23 mouse cellular contexts compared by ENCODE assay signal in the genomic region with DNA sequence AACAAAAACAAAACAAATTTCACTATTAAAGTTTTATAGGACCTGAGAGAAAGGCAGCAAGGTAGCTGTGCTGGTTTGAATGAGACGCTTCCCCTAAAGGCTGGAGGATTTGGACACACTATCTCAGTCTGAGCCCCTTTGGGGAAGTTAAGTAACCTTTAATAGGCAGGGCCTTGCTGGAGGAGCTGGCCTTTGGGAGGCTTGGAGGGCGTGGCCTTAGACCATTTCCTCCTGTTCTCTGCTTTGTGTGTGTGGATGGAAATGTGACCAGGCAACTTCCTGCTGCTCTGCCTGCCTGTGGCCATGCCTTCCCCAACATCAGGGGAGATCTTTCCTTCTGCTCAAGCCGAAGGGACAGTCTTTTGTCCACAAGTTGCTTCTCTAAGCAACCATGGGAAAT. TPM values are rescaled to one million over a fixed set of nuclear protein-coding genes. Genes with fewer than 3 reads are reported as not detected.
A peak's percentile ranks its signal among the peaks of the same experiment; 100 is the strongest.
DNase-seq lines count a peak whose midpoint lies in the region; ATAC-seq and TF ChIP-seq lines count a peak whose summit lies in the region.
"Had no signal": no experiment of that assay in that cellular context is flagged by ENCODE, and none has a peak within 500 bp of the region (broad histone marks: within the 10 kb centered on the region; RNA-seq: fewer than 3 reads in every experiment).

No protein-coding gene starts in this region.

- DNase-seq in spleen, postnatal 36 days (ENCODE audit: low spot score in 2 of 2), result peak; percentile 12 to 41
- no peak for DNase-seq in spleen, adult 18-20 months
- peak; percentile 26 for DNase-seq in MEL-GATA-1-ER (ENCODE audit: extremely low read depth, low read depth)
- peak; percentile 5 for DNase-seq in induced T-regulatory cell, adult 2 months (ENCODE audit: low read depth)
- no peak for DNase-seq in left cerebral cortex, adult 2 months (ENCODE audit: extremely low spot score in 1 of 2, low spot score in 2 of 2)
- DNase-seq: adrenal gland, postnatal 36 days; cerebellum, adult 9-10 months; gastrocnemius, postnatal 10 days; heart, postnatal 10 days; kidney, adult 18-20 months; kidney, postnatal 25 days; thymus, postnatal 14 days had no signal

- ATAC-seq in monocyte, adult 5-6 weeks (replicated peaks; ENCODE audit: insufficient number of reproducible peaks, low FRiP score, low TSS enrichment, poor library complexity, severe bottlenecking), result peak; percentile 100
- ATAC-seq in hindbrain, embryonic 13.5 days (ENCODE audit: low FRiP score), result no peak
- ATAC-seq in intestine, embryonic 15.5 days, result no peak
- ATAC-seq: Patski had no signal

- no peaks in the 10 kb centered on the region for H3K9me3 ChIP-seq in hindbrain, embryonic 13.5 days
- H3K9me3 ChIP-seq in intestine, embryonic 15.5 days, result no peaks in the 10 kb centered on the region
- H3K9me3 ChIP-seq: embryonic facial prominence, embryonic 13.5 days; heart, embryonic 10.5 days; lung, embryonic 15.5 days; neural tube, embryonic 15.5 days had no signal

- no peak overlapping the region for H3K9ac ChIP-seq in hindbrain, embryonic 13.5 days
- H3K9ac ChIP-seq in intestine, embryonic 15.5 days, result no peak overlapping the region
- H3K9ac ChIP-seq: embryonic facial prominence, embryonic 13.5 days; hindbrain, embryonic 15.5 days; lung, embryonic 15.5 days; neural tube, embryonic 15.5 days had no signal

- 87% methylated on average over 3 of the region's 3 CpGs for WGBS in hindbrain, embryonic 13.5 days
- WGBS in intestine, embryonic 15.5 days, result 79% methylated on average over 3 of the region's 3 CpGs

- H3K36me3 ChIP-seq in hindbrain, embryonic 13.5 days, result no peaks in the 10 kb centered on the region
- H3K36me3 ChIP-seq in intestine, embryonic 15.5 days, result no peaks in the 10 kb centered on the region
- H3K36me3 ChIP-seq: hindbrain, embryonic 15.5 days; lung, embryonic 15.5 days; neural tube, embryonic 15.5 days had no signal

- intact Hi-C loops in left cerebral cortex, adult 2 months (cut with DNase I), result no loop called here

- H3K27me3 ChIP-seq in hindbrain, embryonic 13.5 days, result no peaks in the 10 kb centered on the region
- H3K27me3 ChIP-seq in intestine, embryonic 15.5 days (replicated peaks), result no peaks in the 10 kb centered on the region
- H3K27me3 ChIP-seq: embryonic facial prominence, embryonic 13.5 days; hindbrain, embryonic 15.5 days; lung, embryonic 15.5 days; neural tube, embryonic 15.5 days; Patski had no signal

- no peak overlapping the region for H3K27ac ChIP-seq in hindbrain, embryonic 13.5 days
- H3K27ac ChIP-seq in left cerebral cortex, adult 2 months, result no peak overlapping the region
- no peak overlapping the region for H3K27ac ChIP-seq in intestine, embryonic 15.5 days
- H3K27ac ChIP-seq: embryonic facial prominence, embryonic 13.5 days; heart, embryonic 10.5 days; hindbrain, embryonic 15.5 days; lung, embryonic 15.5 days; neural tube, embryonic 15.5 days had no signal

- no peak overlapping the region for H3K4me2 ChIP-seq in hindbrain, embryonic 13.5 days
- H3K4me2 ChIP-seq in intestine, embryonic 15.5 days (replicated peaks), result no peak overlapping the region
- H3K4me2 ChIP-seq: embryonic facial prominence, embryonic 13.5 days; hindbrain, embryonic 15.5 days; lung, embryonic 15.5 days; midbrain, embryonic 11.5 days; neural tube, embryonic 15.5 days had no signal

- no peaks in the 10 kb centered on the region for H3K4me1 ChIP-seq in hindbrain, embryonic 13.5 days (replicated peaks)
- H3K4me1 ChIP-seq in intestine, embryonic 15.5 days (replicated peaks), result no peaks in the 10 kb centered on the region
- H3K4me1 ChIP-seq: embryonic facial prominence, embryonic 13.5 days; heart, embryonic 10.5 days; hindbrain, embryonic 15.5 days; lung, embryonic 15.5 days; neural tube, embryonic 15.5 days had no signal

- TF ChIP-seq CTCF in left cerebral cortex, adult 2 months (IDR thresholded peaks at IDR 0.05), result no peak

- no peak overlapping the region for H3K4me3 ChIP-seq in hindbrain, embryonic 13.5 days
- no peak overlapping the region for H3K4me3 ChIP-seq in left cerebral cortex, adult 2 months
- H3K4me3 ChIP-seq in intestine, embryonic 15.5 days (replicated peaks), result no peak overlapping the region
- H3K4me3 ChIP-seq: embryonic facial prominence, embryonic 13.5 days; heart, embryonic 10.5 days; hindbrain, embryonic 15.5 days; lung, embryonic 15.5 days; myocyte; neural tube, embryonic 15.5 days had no signal

RNA-seq across cellular contexts. Expression of a gene that starts 14.0 kb away (rescaled TPM):
- 17.9 to 44.5 TPM (median 30.5 TPM) in 3 replicates for total RNA-seq in monocyte, adult 5-6 weeks (2017)
- 15.4 and 17.0 TPM in 2 replicates for polyA plus RNA-seq in hindbrain, embryonic 13.5 days (2015; fragmentation: Nextera tagmentation; extraction: Ambion mirVana)
- total RNA-seq in left cerebral cortex, adult 2 months (2021), result 10 to 100 TPM; 18.2 to 19.2 TPM
- 36.3 and 38.5 TPM in 2 replicates for polyA plus RNA-seq in intestine, embryonic 15.5 days (2015; fragmentation: Nextera tagmentation; extraction: Ambion mirVana)

Comparison
In these comparisons a context has a peak if more than half of its experiments do, and no peak if none do; other contexts are left out.
1. DNase-seq: peak in spleen, postnatal 36 days (2 of 2), MEL-GATA-1-ER (single experiment) and induced T-regulatory cell, adult 2 months (single experiment); none in spleen, adult 18-20 months (0 of 2) and left cerebral cortex, adult 2 months (0 of 2).